Mouse (Mus musculus) hindbrain, embryonic 14.5 days (tissue): Measurements from ENCODE around the gene Bcl2l13. TPM values are rescaled to one million over a fixed set of nuclear protein-coding genes. Genes with fewer than 3 reads are reported as not detected.

Experiments
- ATAC-seq: fragments of 200-750 bp; cut with Nextera tagmentation; 2 replicates; pipeline ENCODE4 v1.8.0; 2017; ENCODE audit warnings: moderate number of reproducible peaks, mild to moderate bottlenecking, moderate TSS enrichment, moderate library complexity; ENCODE audit not compliant: low FRiP score
- DNase-seq: peaks from one replicate; pipeline ENCODE4 v3.0.0-alpha.2; 2015; ENCODE audit warnings: low spot score
- H3K27ac ChIP-seq: fragments of 300-500 bp; sonication (generic); 2 replicates; pipeline ENCODE4 v1.5.1; 2014; ENCODE audit warnings: mild to moderate bottlenecking, moderate library complexity
- H3K27me3 ChIP-seq: fragments of 300-500 bp; sonication (generic); 2 replicates; pipeline ENCODE4 v1.6.1; 2014; ENCODE audit warnings: mild to moderate bottlenecking, low read length, mixed read lengths; ENCODE audit not compliant: control insufficient read depth, insufficient read depth
- H3K36me3 ChIP-seq: fragments of 300-500 bp; sonication (generic); replicated peaks from 2 replicates; pipeline ENCODE4 v1.6.1; 2014; ENCODE audit not compliant: control insufficient read depth, insufficient read depth
- H3K4me1 ChIP-seq: fragments of 300-500 bp; sonication (generic); replicated peaks from 2 replicates; pipeline ENCODE4 v1.6.1; 2014; ENCODE audit warnings: antibody characterized with exemption, low read length, mixed read lengths; ENCODE audit not compliant: control insufficient read depth, insufficient read depth
- H3K4me2 ChIP-seq: fragments of 300-500 bp; sonication (generic); replicated peaks from 2 replicates; pipeline ENCODE4 v1.6.1; 2014; ENCODE audit warnings: mild to moderate bottlenecking, moderate library complexity
- H3K4me3 ChIP-seq: fragments of 300-500 bp; sonication (generic); replicated peaks from 2 replicates; pipeline ENCODE4 v1.5.1; 2014; ENCODE audit warnings: mild to moderate bottlenecking, low read length
- H3K9ac ChIP-seq: fragments of 300-500 bp; sonication (generic); 2 replicates; pipeline ENCODE4 v1.6.1; 2014
- H3K9me3 ChIP-seq: fragments of 300-500 bp; sonication (generic); 2 replicates; pipeline ENCODE4 v1.6.1; 2016; ENCODE audit warnings: low read length; ENCODE audit not compliant: control insufficient read depth
- WGBS: fragments of 180-500 bp; shearing (Covaris S2); extraction: QIAGEN DNeasy Blood & Tissue Kit; methylation state at CpG from one replicate; pipeline ENCODE4 v1.1.7; 2014; 5-methylcytosine and 5-hydroxymethylcytosine counted together
- polyA plus RNA-seq: library from polyadenylated mRNA; unstranded; fragments of >200 nt; fragmentation: Nextera tagmentation; extraction: Ambion mirVana; gene quantifications from 2 replicates; pipeline ENCODE4 v1.2.1, GENCODE M21; 2014

Bcl2l13 gene
- polyA plus RNA-seq, 1 experiment from 2014 or later, result 28.2 TPM

DNA sequence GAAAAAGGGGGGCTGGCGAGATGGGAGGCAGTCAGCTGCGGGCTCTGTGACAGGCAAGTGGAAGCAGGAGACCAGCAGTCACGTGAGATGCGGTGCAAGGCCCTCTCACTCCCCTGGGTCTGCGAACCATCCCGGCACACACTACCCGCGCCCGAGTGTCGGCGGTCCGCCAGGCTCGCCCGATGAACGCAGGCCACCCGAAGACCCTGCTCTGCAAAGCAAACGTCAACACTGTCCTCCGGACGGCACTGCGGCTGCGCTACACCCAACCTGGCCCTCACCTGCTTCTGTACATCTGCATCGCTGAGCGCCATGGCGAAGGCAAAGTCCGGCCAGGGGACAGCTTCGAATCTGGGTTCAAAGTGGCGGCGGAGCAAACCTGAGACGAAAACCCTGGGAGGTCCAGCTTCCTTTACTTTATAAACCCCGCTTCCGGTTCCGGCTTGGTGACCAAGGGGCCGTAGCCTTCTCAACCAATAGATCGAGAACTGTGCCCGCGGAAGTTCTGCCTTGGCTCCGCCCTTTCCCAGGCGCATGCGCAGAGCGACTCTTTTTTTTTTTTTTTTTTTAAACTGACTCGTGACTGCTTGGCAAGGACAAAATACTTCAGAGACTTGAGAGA lies 13.6 kb upstream of the Bcl2l13 start, which contains the start of gene Atp6v1e1:
Gene Atp6v1e1 (minus strand): TSS at position 487 of the 622 bp plus-strand sequence.
- Histone ChIP-seq H3K36me3 (peaks cover 15% of the 10 kb centered on the region), H3K27me3 (no peaks in the 10 kb centered on the region), H3K4me3 (peak within 1 kb of the TSS; percentile 71), H3K4me2 (peak within 1 kb of the TSS; percentile 73), H3K27ac (peak within 1 kb of the TSS; percentile 86), H3K4me1 (peaks cover 17% of the 10 kb centered on the region), H3K9me3 (no peaks in the 10 kb centered on the region), H3K9ac (peak within 1 kb of the TSS; percentile 75)
- peak; percentile 96 for ATAC-seq
- under 1% methylated on average over 41 of the region's 41 CpGs for WGBS
- peak; percentile 94 for DNase-seq

DNA sequence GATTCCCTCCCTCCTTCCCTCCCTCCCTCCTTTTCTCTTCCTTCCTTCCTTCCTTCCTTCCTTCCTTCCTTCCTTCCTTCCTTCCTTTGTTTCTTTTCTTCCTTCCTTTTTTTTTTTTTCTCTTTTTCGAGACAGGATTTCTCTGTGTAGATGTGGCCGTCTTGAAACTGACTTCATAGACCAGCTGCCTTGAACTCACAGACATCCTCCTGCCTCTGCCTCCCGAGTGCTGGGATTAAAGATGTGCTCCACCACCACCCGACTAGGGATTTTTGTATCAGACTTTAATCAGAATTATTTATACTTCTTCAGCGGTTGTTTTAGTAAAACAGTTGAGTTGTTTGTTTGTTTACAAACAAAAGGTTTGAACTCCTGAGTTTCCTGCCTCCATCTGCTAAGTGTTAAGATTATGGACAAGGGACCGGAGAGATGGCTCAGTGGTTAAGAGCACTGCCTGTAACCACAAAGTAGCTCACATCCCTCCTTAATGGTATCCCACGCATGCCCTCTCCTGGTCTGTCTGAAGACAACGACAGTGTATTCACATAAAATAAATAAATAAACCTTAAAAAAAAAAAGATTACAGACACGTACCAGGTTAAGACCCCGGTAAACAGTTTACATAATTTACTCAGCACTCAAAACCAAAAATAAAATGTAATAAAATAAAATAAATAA lies 12.9 kb upstream of the Bcl2l13 start:
- Histone ChIP-seq H3K27ac (peak overlapping the region; percentile 72; the same call in 1 of the 2 replicates), H3K9me3 (no peaks in the 10 kb centered on the region), H3K27me3 (no peaks in the 10 kb centered on the region), H3K36me3 (peaks cover 9% of the 10 kb centered on the region), H3K4me1 (peaks cover 17% of the 10 kb centered on the region), H3K4me3 (peak overlapping the region; percentile 71), H3K4me2 (peak overlapping the region; percentile 43), H3K9ac (no peak overlapping the region)
- ATAC-seq, result 0 out of 2 replicates have a peak, but pooled peaks have one; percentile 47
- 72% methylated on average over 10 of the region's 10 CpGs for WGBS
- no peak for DNase-seq

DNA sequence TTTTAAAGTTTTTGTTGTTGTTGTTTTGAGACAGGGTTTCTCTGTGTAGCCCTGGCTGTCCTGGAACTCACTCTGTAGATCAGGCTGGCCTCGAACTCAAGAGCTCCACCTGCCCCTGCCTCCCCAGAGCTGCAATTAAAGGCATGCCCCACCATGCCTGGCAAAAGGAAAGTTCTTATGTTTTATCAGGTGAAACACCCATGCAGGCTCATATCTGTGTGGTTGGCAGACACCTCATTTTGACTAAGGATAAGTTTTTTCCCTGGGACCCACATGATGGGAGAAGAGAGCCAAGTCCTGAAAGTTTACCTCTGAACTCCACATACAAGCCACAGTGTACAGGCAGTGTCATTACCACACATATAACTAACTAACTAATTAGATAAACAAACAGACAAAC lies 6.0 kb upstream of the Bcl2l13 start:
- no peak for DNase-seq
- 65% methylated on average over 1 of the region's 1 CpGs for WGBS

GRCm38 (mm10) chr6:120830866-120831608 lies 5.0 kb upstream of the Bcl2l13 start:
- Histone ChIP-seq H3K27ac (no peak overlapping the region), H3K4me1 (no peaks in the 10 kb centered on the region), H3K36me3 (no peaks in the 10 kb centered on the region), H3K9me3 (no peaks in the 10 kb centered on the region), H3K9ac (no peak overlapping the region), H3K27me3 (no peaks in the 10 kb centered on the region), H3K4me3 (no peak overlapping the region), H3K4me2 (no peak overlapping the region)
- no peak for DNase-seq
- no peak for ATAC-seq
- 67% methylated on average over 4 of the region's 4 CpGs for WGBS

More for the DNA sequence above, 6.0 kb upstream of the Bcl2l13 start:
- Histone ChIP-seq H3K36me3 (no peaks in the 10 kb centered on the region), H3K27ac (no peak overlapping the region), H3K4me2 (no peak overlapping the region), H3K4me1 (no peaks in the 10 kb centered on the region), H3K27me3 (no peaks in the 10 kb centered on the region), H3K4me3 (no peak overlapping the region), H3K9me3 (no peaks in the 10 kb centered on the region), H3K9ac (no peak overlapping the region)
- no peak for ATAC-seq

GRCm38 (mm10) chr6:120832097-120832496 lies 3.9 kb upstream of the Bcl2l13 start:
- DNase-seq, result no peak
- H3K36me3 ChIP-seq, result no peaks in the 10 kb centered on the region
- no peak overlapping the region for H3K27ac ChIP-seq
- H3K9ac ChIP-seq, result no peak overlapping the region
- no peak overlapping the region for H3K4me3 ChIP-seq
- no peaks in the 10 kb centered on the region for H3K27me3 ChIP-seq
- H3K9me3 ChIP-seq, result no peaks in the 10 kb centered on the region
- WGBS, result 86% methylated on average over 4 of the region's 4 CpGs
- ATAC-seq, result no peak
- H3K4me2 ChIP-seq, result no peak overlapping the region
- H3K4me1 ChIP-seq, result peaks cover 4% of the 10 kb centered on the region

- Histone ChIP-seq H3K27me3 (no peaks in the 10 kb centered on the region), H3K4me3 (no peak overlapping the region), H3K9me3 (no peaks in the 10 kb centered on the region), H3K27ac (no peak overlapping the region), H3K9ac (no peak overlapping the region), H3K36me3 (no peaks in the 10 kb centered on the region), H3K4me2 (no peak overlapping the region), H3K4me1 (peaks cover 11% of the 10 kb centered on the region)
- 82% methylated on average over 4 of the region's 4 CpGs for WGBS
- DNase-seq (no peak), ATAC-seq (no peak)
Observed at GRCm38 (mm10) chr6:120834766-120835321, 1.2 kb upstream of the Bcl2l13 start.

GRCm38 (mm10) chr6:120836389-120837151 lies 558 bp downstream of the Bcl2l13 start:
- Histone ChIP-seq H3K36me3 (no peaks in the 10 kb centered on the region), H3K9me3 (no peaks in the 10 kb centered on the region), H3K9ac (peak overlapping the region; percentile 88), H3K27ac (peak overlapping the region; percentile 90), H3K4me2 (peak overlapping the region; percentile 73), H3K4me3 (peak overlapping the region; percentile 58), H3K4me1 (peaks cover 11% of the 10 kb centered on the region), H3K27me3 (no peaks in the 10 kb centered on the region)
- peak; percentile 37 for DNase-seq
- peak; percentile 82; the same call in 1 of the 2 replicates for ATAC-seq
- 4% methylated on average over 37 of the region's 37 CpGs for WGBS

- H3K27me3 ChIP-seq, result no peaks in the 10 kb centered on the region
- peaks cover 11% of the 10 kb centered on the region for H3K4me1 ChIP-seq
- DNase-seq, result no peak
- ATAC-seq, result no peak
- 71% methylated on average over 1 of the region's 1 CpGs for WGBS
- no peak overlapping the region for H3K27ac ChIP-seq
- no peaks in the 10 kb centered on the region for H3K9me3 ChIP-seq
- no peaks in the 10 kb centered on the region for H3K36me3 ChIP-seq
- H3K4me2 ChIP-seq, result peak overlapping the region; percentile 73
- peak overlapping the region; percentile 58 for H3K4me3 ChIP-seq
- peak overlapping the region; percentile 88 for H3K9ac ChIP-seq
Observed at GRCm38 (mm10) chr6:120837152-120837530, 1.1 kb downstream of the Bcl2l13 start.
